Mouse (Mus musculus): ENCODE data around the gene Lzic. TPM values are rescaled to one million over a fixed set of nuclear protein-coding genes. Genes with fewer than 3 reads are reported as not detected.
"Not testable (repeated sequence)": the region's sequence is repeated elsewhere in the genome, so short reads cannot be mapped to it uniquely, and the experiment has no call there.

Lzic gene
- total RNA-seq (2021) = 10 to 100 TPM; 22.3 to 27.7 TPM
- 22.6 and 22.9 TPM in 2 replicates for polyA plus RNA-seq (2012; rRNA removed)
- long read RNA-seq, transcript Lzic-201 (7 exons, 1,817 nt) = major isoform, 7 of 20 reads
- long read RNA-seq, partial matches to known transcripts = 1 of 20 reads
- long read RNA-seq, other reads (novel, unspliced or antisense) = 12 of 20 reads

- DNase-seq = peak; percentile 96
These were observed at the start of gene Lzic, which contains the start of gene Nmnat1 for GRCm38 (mm10) chr4:149485053-149485824. Gene Lzic, plus strand, starts transcription at chr4:149485229. Gene Nmnat1, minus strand, starts transcription at chr4:149485202.

- no peak for DNase-seq
These were observed 44.5 kb upstream of the Lzic start for GRCm38 (mm10) chr4:149440576-149440975.

GRCm38 (mm10) chr4:149442436-149442835, 42.6 kb upstream of the Lzic start:
- no peak for DNase-seq

GRCm38 (mm10) chr4:149444465-149444864, 40.6 kb upstream of the Lzic start:
- no peak for DNase-seq

GRCm38 (mm10) chr4:149444964-149445701, 39.9 kb upstream of the Lzic start:
- DNase-seq = peak; percentile 94

GRCm38 (mm10) chr4:149445868-149446267, 39.2 kb upstream of the Lzic start:
- DNase-seq = peak; percentile 24

GRCm38 (mm10) chr4:149446309-149446708, 38.7 kb upstream of the Lzic start:
- DNase-seq = no peak

- no peak for DNase-seq
These were observed 34.4 kb upstream of the Lzic start for GRCm38 (mm10) chr4:149450636-149451035.

- peak; percentile 48 for DNase-seq
These were observed 31.4 kb upstream of the Lzic start for GRCm38 (mm10) chr4:149453656-149454055.

GRCm38 (mm10) chr4:149454263-149454662, 30.8 kb upstream of the Lzic start:
- DNase-seq = peak; percentile 71

- DNase-seq = no peak
These were observed 30.1 kb upstream of the Lzic start, which contains the start of gene Rbp7 for GRCm38 (mm10) chr4:149454879-149455278. Gene Rbp7, minus strand, starts transcription at chr4:149454978.

- not testable (repeated sequence) for DNase-seq
These were observed 27.9 kb upstream of the Lzic start for GRCm38 (mm10) chr4:149457163-149457562.

GRCm38 (mm10) chr4:149457831-149458430, 27.1 kb upstream of the Lzic start:
- peak; percentile 81 for DNase-seq

- DNase-seq = peak; percentile 27
These were observed 26.5 kb upstream of the Lzic start for GRCm38 (mm10) chr4:149458526-149458925.

GRCm38 (mm10) chr4:149459425-149459824, 25.6 kb upstream of the Lzic start:
- DNase-seq = no peak

GRCm38 (mm10) chr4:149460475-149460874, 24.6 kb upstream of the Lzic start:
- not testable (repeated sequence) for DNase-seq

GRCm38 (mm10) chr4:149461579-149462304, 23.3 kb upstream of the Lzic start:
- DNase-seq = no peak

- DNase-seq = peak; percentile 21
These were observed 22.6 kb upstream of the Lzic start for GRCm38 (mm10) chr4:149462305-149462971.

- DNase-seq = no peak
These were observed 21.5 kb upstream of the Lzic start for GRCm38 (mm10) chr4:149463435-149463950.

- no peak for DNase-seq
These were observed 15.5 kb upstream of the Lzic start for GRCm38 (mm10) chr4:149469557-149469956.

GRCm38 (mm10) chr4:149475096-149475495, 9.9 kb upstream of the Lzic start:
- no peak for DNase-seq

Measured in adrenal gland, adult 2 months (tissue).